Mouse (Mus musculus) urinary bladder, postnatal 4 days (tissue): ENCODE data around the gene Rgs3.

ENCODE experiments used
- DNase-seq, 2 experiments: peaks; one replicate each; pipeline ENCODE4 v3.0.0; 2021 to 2022; ENCODE audit warnings: low spot score in 2 of 2

Rgs3 gene

DNA sequence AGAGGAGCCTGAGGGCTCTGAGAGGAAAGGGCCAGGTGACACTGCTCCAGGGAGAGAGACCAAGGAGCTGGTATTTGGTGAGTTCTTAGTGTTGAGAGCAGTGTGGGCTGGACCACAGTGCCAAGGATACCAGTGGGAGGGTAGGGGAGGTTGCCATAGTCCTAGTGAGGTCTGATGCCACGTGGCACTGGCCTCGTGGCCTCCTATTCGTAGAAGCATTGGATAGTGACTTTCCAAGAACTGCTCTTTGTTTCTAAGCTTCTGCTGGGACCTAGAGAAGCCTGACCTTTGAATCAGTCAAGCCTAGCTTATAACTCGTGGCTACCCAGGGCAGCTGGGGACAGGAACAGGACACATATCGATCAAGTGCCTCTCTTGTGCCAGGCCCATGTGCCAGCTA is 164.1 kb downstream of the Rgs3 start:
- DNase-seq: no peak

DNA sequence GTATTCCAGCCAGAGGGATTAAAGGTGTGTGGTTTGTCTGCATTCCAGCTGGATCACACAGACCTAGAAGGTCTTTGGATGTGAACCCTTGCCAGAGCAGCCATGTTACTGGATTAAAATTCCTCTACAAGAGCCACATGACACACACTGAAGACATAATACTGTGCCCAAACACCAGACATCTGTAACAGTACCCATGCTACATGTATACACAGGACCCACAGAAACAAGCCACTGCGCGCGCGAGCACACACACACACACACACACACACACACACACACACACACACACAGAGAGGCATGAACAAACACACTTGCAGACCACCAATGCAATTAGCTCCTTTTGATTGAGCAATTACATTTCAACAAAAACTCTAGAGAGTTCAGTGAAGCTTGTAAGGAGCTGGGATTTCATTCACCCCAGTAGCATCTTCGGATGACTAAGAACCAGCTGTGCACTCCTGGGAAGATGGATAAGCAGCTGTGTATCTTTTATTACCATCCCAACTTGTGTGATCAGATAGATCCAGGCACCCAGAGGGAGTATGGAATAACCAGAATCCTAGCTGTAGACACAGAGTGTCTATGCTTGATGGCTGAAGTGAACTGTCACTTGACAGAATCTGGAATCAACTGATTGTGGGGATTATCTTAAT is 166.8 kb downstream of the Rgs3 start:
- DNase-seq: no peak

DNA sequence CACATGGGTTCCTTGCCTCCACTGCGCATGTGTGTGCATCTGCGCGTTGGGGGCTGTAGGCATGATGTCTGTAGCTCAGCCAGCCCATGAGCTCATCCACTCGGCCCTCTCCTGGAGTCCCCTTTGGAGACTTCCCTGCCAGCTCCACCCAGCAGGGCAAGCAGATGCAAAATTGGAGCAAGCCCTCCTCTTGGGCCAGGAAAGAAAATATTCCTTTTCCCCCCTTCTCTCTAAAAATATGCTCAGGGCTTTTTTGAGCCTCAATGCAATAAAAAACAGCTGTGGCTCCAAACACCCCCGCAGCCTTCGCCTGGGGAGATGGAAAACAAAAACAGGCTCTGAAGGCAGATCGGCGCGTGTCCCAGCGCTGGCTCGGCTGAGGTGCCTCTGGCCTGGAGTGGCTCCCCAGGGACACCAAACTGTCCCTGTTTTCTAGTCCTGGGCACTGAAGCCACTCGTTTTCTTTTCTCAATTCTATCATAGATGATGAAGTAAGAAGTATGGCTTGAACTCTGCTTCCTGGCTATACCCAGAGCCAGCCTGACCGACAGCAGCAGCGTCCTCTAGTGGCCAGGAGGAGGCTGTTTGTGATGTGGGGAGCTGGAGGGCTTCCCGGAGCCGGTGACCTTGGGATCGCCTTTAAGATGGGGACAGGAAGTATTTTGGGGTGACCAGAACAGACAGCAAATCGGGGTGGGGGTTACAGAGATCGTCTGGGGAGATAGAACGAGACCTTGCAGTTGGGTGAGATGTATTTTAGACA is 168.1 kb downstream of the Rgs3 start:
- no peak for DNase-seq

DNA sequence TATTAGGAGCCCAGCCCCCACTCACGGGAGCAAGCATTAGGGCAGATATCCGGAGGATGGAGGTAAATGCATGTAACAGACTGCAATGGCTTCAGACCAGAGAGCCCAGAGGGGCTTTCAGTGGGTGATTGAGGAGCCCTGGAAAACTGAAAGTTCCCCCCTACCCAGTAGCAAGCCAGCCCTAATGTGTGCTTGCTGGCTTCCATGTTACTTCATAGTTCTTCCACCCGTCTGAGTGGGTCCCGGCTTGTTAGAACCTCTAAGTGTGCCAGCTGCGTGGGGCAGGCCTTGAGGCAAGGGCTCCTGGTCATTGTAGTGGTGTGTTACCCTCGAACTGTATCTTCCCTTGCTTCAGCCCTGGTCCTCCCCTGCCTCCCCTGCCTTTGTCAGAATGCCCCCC is 168.8 kb downstream of the Rgs3 start:
- DNase-seq: no peak

DNA sequence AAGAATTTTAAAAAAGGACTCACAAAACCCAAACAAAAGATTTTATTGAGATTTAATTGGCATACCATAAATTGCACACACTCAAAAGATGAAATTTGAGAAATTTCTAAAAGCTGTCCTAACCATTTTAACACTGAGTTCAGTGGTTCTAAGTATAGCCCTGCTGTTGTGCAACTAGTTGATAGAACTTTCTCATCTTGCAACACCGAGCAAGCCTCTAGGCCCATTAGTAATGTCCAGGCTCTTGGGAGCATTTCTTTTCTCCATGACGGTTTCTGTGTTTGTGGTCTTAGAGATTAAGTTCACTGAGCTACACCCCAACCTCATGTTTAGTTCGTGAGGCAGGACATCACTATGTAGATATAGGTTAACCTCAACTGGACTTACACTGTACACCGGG is 169.5 kb downstream of the Rgs3 start:
- no peak for DNase-seq

DNA sequence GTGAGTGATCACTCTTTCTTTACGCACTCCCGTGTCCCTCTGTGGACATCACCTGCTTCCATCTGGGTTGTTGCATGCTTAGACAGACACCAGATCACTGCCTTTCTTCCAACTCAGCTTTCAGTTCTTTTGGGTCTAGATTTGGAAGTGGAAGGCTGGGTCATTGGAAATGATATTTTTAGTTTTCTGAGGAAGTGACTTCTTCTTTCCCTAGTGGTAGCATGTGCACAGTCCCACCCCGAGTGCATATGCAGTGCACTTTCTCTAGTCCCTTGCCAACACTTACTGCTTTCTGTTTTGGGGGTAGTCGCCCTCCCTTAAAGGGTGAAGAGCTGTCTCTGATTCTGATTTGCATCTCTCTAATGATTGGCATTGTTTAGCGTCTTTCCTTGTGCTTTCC is 170.3 kb downstream of the Rgs3 start:
- DNase-seq: no peak

DNA sequence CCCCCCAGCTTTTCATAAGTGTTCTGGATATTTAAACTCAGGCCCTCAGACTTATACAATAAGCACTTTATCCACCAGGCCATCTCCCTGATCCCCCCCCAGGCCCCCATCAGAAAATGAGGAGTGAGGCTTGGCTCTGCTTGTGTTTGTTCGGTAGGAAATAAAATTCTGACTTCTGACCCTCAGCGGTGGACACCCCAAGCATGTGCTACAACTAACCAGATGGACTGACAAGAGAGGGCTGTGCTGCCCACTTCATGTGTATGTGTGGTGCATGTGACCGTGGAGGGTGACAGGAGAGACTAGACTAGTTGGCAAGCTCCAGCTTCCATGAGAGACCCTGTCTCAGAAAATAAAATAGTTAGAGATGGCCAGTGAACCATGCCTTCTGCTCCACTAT is 171.2 kb downstream of the Rgs3 start:
- DNase-seq: no peak

DNA sequence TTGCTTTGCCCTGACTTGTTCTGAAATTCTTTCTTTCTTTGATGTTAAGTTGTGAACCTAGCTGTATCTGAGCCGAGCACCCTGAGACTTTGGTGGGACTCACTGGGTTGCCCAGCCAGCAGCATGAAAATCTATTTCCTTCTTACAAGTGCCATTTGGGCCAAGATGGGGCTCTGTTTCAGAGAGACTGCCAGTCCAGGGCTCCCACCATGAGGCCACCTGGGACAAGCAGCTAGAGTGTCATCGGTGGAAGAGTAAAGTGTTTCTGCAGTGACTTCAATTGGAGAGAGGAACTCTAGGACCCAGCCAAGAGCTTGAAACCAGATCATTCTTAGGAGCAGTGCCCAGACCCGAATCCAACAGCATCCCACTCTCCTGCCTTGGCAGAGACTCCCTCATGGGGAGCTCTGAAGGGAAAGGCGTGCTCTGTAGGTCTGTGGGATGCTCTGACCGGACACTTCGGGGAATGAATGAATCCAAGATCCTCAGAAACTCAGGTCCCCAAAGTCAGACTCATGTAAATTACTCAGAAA is 171.9 kb downstream of the Rgs3 start:
- peak in 1 of 2 experiments; percentile 57 for DNase-seq

DNA sequence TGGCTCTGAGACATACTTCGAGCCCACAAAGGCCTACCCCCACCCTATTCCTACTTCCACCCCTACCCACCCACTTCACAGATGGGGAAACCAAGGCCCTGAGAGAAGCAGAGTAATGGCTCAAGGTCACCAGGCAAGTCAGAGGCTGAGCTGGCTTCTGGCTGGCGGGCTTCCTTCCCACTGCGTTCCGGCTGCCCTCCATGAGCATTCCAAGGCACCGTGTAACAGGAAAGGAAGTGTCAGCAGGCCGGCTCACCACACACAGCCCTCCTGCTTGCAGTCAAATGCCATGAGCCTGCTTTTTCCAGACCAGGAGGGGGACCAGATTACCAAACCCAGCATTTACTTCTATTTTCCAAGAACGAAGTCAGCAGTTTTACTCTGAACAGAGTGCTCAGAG is 172.4 kb downstream of the Rgs3 start:
- no peak for DNase-seq

DNA sequence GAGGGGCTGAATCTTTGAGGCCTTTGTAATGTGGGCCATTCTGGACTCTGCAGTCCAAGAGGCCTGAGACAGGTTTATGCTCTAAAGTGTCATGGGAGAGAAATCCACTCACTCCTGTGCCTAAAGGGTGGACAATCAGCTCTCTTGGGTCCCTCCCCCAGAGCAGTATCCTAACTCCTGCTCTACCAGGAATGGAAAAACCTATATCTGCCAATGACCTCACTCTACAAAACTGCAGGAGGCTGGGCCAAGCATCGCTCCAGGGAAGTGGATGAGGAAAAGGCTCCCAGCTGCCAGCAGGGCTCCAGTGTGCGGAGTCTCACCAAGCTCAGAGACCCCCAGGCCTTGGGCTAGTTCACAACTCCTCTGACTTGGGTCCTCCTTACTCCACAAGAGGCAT is 173.2 kb downstream of the Rgs3 start:
- DNase-seq: peak in 1 of 2 experiments; percentile 59

DNA sequence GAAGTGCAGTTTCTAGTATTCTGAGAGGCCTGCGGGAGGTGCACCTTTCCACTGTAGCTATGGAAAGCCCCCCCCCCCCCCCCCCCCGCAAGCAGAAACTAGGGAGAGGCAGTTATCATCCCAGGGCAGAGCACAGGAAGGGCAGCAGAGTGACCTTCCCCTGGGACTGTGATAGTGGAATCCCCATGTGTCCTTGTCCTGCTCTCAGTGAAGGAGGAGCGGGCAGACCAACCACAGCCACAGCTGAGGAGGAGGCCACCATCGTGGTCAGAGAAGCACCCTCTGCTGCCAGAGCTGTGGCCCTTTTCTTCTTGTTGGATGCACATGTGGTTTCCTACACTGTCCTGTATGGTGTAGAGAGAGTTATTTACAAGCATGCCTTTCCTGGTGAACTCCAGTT is 174.3 kb downstream of the Rgs3 start:
- no peak for DNase-seq

DNA sequence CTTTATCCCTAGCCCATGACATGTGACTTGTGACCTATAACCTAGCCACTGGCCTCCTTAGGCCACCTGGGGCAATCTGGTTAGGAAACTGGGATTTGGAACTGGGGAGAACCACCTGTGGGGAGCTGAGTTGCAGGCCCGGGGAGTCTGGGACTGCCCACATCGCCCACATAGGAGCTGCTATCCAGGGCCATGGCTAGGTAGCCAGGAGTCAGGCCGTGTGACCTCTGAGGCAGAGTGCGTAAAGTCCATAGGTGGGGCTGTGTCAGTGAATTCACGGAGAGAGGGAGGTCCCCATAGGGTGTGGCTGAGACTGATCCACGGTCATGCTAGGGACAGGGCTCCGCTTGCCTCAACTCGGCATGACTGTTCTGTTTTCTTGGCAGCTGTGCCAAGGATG is 175.6 kb downstream of the Rgs3 start:
- no peak for DNase-seq

DNA sequence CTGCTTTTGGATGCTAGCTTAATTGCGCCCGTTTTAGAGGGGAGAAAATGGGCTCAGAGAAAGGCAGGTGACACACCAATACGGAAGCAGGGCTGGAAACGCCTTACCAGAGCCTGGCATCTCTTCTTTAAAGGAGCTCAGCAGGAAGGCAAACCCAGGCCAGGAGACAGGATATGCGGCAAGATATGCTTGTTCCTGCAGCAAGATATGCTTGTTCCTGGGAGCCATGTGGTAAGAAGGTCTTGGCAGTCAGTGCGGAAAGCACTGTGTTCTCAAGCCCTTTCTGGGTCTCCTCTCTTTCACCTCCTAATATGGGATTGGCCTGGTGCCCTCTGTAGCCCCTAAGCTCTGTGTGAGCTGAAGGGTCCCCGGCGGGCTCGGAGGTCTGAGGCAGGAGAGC is 176.2 kb downstream of the Rgs3 start:
- DNase-seq: no peak

DNA sequence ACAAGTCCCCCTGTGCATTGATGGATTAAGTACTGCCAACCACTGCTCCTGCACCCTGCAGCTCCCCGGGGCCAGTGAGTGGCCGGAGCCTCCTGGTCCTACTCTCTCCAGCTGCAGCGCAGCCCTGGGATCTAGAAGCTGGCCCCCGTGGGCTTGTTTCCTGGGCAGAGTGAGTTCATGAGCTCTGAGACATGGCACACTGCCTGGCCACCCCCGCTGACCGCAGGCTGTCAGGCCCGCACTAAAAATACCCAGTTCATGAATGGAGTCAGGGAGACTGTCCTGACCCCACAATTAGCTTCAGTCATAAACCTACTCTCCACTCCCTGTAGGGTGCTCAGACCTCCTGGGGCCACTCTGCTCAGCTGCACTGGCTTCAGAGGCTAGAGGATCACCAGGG is 176.8 kb downstream of the Rgs3 start:
- DNase-seq: no peak

DNA sequence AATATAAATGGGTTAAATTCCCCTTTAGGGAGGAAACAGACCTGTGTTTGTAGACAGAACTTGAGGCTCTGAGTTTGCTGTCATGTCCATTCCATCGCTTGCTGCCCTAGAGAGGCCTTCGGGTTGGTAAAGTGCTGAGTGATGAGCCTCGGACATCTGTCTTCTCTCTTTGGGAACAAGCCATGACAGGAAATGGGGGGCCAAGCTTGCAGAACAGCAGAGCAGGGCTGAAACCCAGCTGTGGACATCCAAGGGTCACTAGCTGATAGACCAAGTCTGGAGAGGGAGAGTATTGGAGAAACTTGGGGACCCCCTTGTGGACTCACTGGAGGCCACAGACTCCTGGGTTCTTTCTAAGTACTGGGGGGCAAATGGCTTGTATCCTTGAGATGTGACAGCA is 177.3 kb downstream of the Rgs3 start:
- no peak for DNase-seq

DNA sequence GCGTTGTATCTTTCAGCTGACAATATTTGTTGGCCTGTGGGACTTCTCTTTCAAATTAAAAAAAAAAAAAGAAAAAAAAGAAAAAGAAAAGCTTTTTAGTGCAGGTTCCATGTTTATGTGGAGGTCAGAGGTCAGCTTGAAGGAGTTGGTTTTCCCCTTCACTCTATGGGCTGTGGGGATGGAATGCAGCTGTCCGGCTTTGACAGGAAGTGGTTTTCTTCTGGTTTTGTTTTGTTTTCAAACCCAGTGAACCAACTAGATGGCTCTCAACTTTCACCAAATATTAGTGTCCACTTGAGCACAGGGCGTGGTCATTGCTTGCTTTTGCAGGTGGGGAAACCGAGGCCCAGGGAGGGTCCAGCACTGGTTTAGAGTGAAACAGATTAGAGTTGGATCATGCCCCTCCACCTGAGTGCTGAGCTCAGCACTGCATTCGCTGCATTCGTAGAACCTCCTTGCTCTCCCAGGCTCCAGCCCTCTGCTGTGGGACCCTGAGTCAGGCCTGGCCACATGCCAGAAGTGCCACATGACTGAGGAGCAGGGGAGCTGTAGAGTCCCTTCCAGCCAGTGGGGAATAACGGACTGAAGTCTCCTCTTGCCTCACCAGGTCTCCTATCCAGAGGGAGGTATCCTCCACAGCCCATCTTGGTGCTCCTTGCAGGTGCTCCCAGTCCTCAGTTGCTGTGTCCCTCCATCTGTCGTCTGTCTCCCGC is 178.5 kb downstream of the Rgs3 start:
- peak in 1 of 2 experiments; percentile 76 for DNase-seq

DNA sequence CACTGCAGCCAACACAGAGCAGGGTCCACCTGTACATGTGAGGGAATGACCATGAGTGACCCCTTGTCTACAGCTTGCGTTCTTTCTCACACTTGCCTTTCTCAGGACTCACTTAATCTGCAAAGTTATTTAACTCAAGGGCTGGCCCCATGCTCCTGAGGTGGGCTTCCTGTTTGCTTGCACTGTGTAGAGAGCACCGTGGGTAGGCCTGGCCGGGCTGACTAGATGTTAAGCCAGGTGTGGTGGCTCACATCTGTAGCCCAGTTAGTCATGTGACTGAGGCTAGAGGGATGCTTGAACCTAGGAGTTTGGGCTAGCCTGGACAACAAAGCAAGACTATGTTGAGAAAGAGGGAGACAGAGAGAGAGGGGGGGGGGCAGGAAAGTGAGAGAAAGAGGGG is 179.3 kb downstream of the Rgs3 start:
- DNase-seq: no peak

DNA sequence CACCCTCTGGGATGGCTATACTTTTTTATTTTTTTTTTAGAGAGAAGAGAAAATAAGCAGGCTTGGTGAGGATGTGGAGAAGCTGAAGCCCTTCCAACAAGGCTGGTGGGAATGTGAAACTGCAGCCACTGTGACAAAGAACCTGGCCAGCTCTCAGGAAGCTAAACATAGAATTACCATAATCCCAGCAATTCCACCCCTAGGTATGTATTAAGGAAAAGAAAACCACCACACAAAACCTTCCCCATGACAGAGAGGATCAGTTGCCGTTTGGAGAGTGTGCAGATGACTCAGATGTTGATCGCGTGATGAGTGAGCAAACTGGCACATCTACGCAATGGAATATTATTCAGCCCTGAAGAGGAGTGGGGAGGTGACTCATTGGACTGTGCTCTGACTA is 179.9 kb downstream of the Rgs3 start:
- no peak for DNase-seq

DNA sequence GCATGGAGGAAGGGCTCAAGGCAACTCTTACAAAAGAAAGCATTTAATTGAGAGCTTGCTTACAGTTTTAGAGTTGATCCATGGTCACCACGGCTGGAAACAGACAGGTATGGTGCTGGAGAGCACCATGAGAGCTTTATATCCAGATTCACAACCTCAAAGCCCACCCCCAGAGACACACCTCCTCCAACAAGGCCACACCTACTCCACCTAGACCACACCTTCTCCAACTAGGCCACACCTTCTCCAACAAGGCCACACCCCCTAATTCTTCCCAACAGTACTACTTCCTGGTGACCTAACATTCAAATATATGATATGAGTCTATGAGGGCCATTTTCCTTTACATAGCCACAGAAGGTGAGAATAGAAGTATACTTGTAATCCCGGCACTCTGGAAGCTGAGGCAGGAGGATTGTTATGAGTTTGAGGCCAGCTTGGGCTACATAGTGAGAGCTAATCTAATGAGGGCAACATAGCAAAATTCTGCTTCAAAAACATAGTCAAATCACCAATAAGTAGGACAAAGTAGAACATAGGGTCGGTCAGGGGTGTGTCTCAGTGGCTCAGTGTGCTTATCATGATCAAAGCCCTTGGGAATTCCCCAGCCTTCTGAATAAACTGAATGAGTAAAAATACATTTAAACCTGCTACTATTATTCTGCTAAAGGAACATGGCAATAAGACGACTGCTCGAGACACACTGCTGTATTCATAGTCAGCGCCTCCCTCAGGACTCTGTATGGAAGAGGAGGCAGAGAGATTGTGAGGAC is 180.8 kb downstream of the Rgs3 start:
- no peak for DNase-seq

DNA sequence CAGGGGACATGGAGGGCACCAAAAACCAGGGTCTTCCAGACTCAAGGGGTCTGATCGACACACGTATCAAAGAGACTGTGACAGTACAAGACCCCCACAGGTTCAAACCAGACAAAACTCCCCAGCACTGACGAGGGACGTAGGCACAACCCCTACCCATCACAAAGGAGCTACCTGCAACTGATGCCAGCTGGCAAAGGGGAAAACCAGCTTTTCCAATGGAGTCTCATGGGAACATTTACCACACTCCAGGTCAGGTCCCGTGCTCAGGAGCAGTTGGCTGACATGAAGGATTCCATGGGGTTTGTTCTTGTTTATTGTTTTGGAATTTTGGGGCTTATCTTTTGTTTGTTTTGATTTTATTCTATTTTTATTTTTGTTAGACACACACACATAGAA is 181.4 kb downstream of the Rgs3 start:
- DNase-seq: no peak

DNA sequence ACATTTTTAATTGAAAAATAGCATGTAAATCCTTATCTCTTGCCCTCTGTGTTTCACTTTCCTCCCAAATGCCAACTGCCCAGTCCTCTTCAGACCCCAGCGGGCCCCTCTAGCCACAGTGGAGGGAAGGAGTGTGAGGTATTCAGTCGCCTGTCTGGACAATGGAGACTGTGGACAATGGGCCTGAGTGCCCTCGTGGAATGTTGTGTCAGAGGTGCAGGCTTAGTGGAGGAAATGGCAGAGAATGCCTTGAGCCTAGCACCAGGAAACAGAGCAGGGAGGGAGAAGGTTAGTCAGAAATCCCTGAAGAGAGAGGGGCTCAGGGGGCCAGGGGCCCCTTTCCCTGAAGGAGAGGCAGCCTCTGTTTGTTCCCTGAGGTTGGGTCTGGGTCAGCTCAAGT is 182.0 kb downstream of the Rgs3 start:
- no peak for DNase-seq
